Mouse (Mus musculus): ENCODE measurements around the gene D11Wsu47e. TPM values are rescaled to one million over a fixed set of nuclear protein-coding genes. Genes with fewer than 3 reads are reported as not detected.

Gene D11Wsu47e
- total and polyA plus RNA-seq, 2 experiments from 2014 or later: 10.4 to 18.1 TPM

DNA sequence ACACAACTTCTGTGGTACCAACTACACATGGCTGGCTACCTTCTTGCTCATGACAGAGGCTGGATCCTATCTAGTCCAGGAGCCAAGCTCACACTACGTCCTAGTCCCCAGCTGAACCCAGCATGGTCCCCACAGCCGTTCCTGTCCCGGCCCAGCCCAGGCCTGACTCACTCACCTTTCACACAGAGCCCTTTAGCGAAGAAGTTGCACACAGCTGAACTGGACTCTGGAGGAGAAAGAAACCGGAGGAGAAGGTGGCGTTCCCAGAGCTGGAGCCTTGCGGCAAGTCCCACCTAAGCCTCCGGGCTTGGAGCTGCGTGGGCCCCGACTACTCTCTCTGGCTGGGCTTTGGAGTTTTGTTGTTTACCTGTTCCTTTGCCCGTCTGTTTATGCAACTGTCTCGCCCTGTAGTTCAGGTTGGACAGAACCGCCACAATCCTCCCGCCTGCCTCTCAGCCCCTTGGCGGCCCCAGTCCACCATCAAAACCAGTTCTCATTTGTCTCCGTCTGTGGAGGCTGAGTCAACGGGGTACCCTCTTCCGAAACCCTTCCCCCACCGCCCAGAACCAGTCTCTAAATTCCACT lies 24.5 kb downstream of the D11Wsu47e start:
- Histone ChIP-seq H3K4me1 (ENCODE audit: control insufficient read depth, insufficient read depth) (peaks cover 7% of the 10 kb centered on the region; the same call in 1 of the 2 replicates), H3K27me3 (ENCODE audit: control insufficient read depth, insufficient read depth, low read length) (no peaks in the 10 kb centered on the region), H3K4me2 (ENCODE audit: low read depth, low read length) (no peak overlapping the region), H3K9ac (replicated peaks; ENCODE audit: low read depth, low read length) (no peak overlapping the region), H3K27ac (ENCODE audit: low read depth) (no peak overlapping the region), H3K9me3 (replicated peaks; ENCODE audit: control insufficient read depth, low read length) (no peaks in the 10 kb centered on the region), H3K36me3 (replicated peaks; ENCODE audit: control insufficient read depth, insufficient read depth, low read length) (no peaks in the 10 kb centered on the region), H3K4me3 (ENCODE audit: low read depth, low read length) (no peak overlapping the region)
- ATAC-seq (ENCODE audit: insufficient read depth, low read depth) (no peak; the same call in 1 of the 2 replicates), DNase-seq (ENCODE audit: low spot score) (no peak)
- TF ChIP-seq EP300 (IDR thresholded peaks at IDR 0.05; ENCODE audit: low read depth) (no peak), CTCF (IDR thresholded peaks at IDR 0.05; ENCODE audit: low read depth) (no peak)
- 67% methylated on average over 19 of the region's 19 CpGs for WGBS

DNA sequence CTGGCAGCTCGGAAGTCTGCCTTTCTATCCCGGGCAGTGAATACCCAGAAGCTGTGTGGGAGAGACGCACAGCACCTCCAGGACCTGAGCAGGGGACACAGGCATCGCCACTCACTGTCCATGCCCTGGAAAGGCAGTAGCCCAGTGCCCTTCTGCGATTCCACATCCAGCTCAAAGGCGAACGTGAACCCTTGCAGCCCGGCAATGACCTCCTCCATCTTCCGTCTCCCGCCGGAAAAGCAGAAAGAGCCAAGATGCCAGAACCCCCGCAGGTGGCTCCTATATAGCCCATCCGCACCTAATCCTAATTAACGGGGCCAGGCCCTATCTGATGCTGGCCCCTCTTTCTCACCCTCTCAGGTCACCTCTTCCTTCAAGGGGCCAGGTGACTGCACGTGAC lies 25.1 kb downstream of the D11Wsu47e start:
- H3K9me3 ChIP-seq (replicated peaks; ENCODE audit: control insufficient read depth, low read length): no peaks in the 10 kb centered on the region
- no peaks in the 10 kb centered on the region for H3K36me3 ChIP-seq (replicated peaks; ENCODE audit: control insufficient read depth, insufficient read depth, low read length)
- peak overlapping the region; percentile 11; the same call in 1 of the 2 replicates for H3K4me3 ChIP-seq (ENCODE audit: low read depth, low read length)
- WGBS: 30% methylated on average over 15 of the region's 15 CpGs
- no peak for TF ChIP-seq CTCF (IDR thresholded peaks at IDR 0.05; ENCODE audit: low read depth)
- TF ChIP-seq EP300 (IDR thresholded peaks at IDR 0.05; ENCODE audit: low read depth): no peak
- H3K4me2 ChIP-seq (ENCODE audit: low read depth, low read length): peak overlapping the region; percentile 21; the same call in 1 of the 2 replicates
- peaks cover 7% of the 10 kb centered on the region; the same call in 1 of the 2 replicates for H3K4me1 ChIP-seq (ENCODE audit: control insufficient read depth, insufficient read depth)
- H3K27ac ChIP-seq (ENCODE audit: low read depth): no peak overlapping the region
- no peak overlapping the region for H3K9ac ChIP-seq (replicated peaks; ENCODE audit: low read depth, low read length)
- ATAC-seq (ENCODE audit: insufficient read depth, low read depth) (no peak), DNase-seq (ENCODE audit: low spot score) (no peak)
- no peaks in the 10 kb centered on the region for H3K27me3 ChIP-seq (ENCODE audit: control insufficient read depth, insufficient read depth, low read length)

- peak within 1 kb of the TSS; percentile 45 for H3K9ac ChIP-seq (replicated peaks; ENCODE audit: low read depth, low read length)
- ATAC-seq (ENCODE audit: insufficient read depth, low read depth): peak; percentile 65
- H3K4me3 ChIP-seq (ENCODE audit: low read depth, low read length): peak within 1 kb of the TSS; percentile 11; the same call in 1 of the 2 replicates
- no peaks in the 10 kb centered on the region for H3K9me3 ChIP-seq (replicated peaks; ENCODE audit: control insufficient read depth, low read length)
- TF ChIP-seq EP300 (IDR thresholded peaks at IDR 0.05; ENCODE audit: low read depth): no peak
- TF ChIP-seq CTCF (IDR thresholded peaks at IDR 0.05; ENCODE audit: low read depth): no peak
- no peaks in the 10 kb centered on the region for H3K27me3 ChIP-seq (ENCODE audit: control insufficient read depth, insufficient read depth, low read length)
- no peak for DNase-seq (ENCODE audit: low spot score)
- H3K36me3 ChIP-seq (replicated peaks; ENCODE audit: control insufficient read depth, insufficient read depth, low read length): no peaks in the 10 kb centered on the region
- peak within 1 kb of the TSS; percentile 68 for H3K27ac ChIP-seq (ENCODE audit: low read depth)
- H3K4me2 ChIP-seq (ENCODE audit: low read depth, low read length): peak within 1 kb of the TSS; percentile 21; the same call in 1 of the 2 replicates
- WGBS: 20% methylated on average over 11 of the region's 11 CpGs
- H3K4me1 ChIP-seq (ENCODE audit: control insufficient read depth, insufficient read depth): peaks cover 7% of the 10 kb centered on the region; the same call in 1 of the 2 replicates
Observed at GRCm38 (mm10) chr11:113709731-113710256, 25.6 kb downstream of the D11Wsu47e start, which contains the start of gene Cpsf4l. Cpsf4l (minus strand) TSS chr11:113710017.

DNA sequence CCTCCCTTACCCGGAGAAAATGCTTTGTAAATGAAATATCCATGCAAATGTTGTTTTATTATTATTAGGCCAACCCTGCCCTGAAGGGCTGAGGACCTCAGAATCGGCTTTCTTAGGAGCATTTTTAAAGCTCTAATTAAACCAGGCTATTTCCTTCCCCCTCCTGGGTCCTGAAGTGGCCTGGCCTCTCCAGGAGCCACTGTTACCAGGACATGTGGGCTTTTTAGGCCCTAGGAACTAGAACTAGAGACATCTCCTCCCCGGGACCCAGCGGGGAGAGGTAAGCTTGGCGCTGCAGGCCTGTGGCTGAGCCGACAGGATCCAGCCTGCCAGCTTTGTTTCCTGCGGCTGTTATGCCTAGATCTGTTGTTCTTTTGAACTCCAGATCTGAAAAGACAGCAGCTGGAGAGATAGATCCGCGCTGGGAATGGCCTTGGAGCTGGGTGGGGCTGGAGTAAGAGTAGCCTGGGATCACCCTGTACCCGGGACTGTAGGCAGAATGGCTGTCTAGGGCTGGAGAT lies 26.1 kb downstream of the D11Wsu47e start:
- H3K4me2 ChIP-seq (ENCODE audit: low read depth, low read length): peak overlapping the region; percentile 21; the same call in 1 of the 2 replicates
- peak; percentile 48; the same call in 1 of the 2 replicates for ATAC-seq (ENCODE audit: insufficient read depth, low read depth)
- TF ChIP-seq CTCF (IDR thresholded peaks at IDR 0.05; ENCODE audit: low read depth) (no peak), EP300 (IDR thresholded peaks at IDR 0.05; ENCODE audit: low read depth) (no peak)
- WGBS: 21% methylated on average over 10 of the region's 10 CpGs
- no peaks in the 10 kb centered on the region for H3K36me3 ChIP-seq (replicated peaks; ENCODE audit: control insufficient read depth, insufficient read depth, low read length)
- DNase-seq (ENCODE audit: low spot score): no peak
- H3K27ac ChIP-seq (ENCODE audit: low read depth): peak overlapping the region; percentile 68
- H3K4me3 ChIP-seq (ENCODE audit: low read depth, low read length): no peak overlapping the region
- no peaks in the 10 kb centered on the region for H3K27me3 ChIP-seq (ENCODE audit: control insufficient read depth, insufficient read depth, low read length)
- H3K9me3 ChIP-seq (replicated peaks; ENCODE audit: control insufficient read depth, low read length): no peaks in the 10 kb centered on the region
- H3K9ac ChIP-seq (replicated peaks; ENCODE audit: low read depth, low read length): peak overlapping the region; percentile 45
- H3K4me1 ChIP-seq (ENCODE audit: control insufficient read depth, insufficient read depth): peaks cover 7% of the 10 kb centered on the region; the same call in 1 of the 2 replicates

- Histone ChIP-seq H3K9ac (replicated peaks; ENCODE audit: low read depth, low read length) (no peak overlapping the region), H3K27ac (ENCODE audit: low read depth) (no peak overlapping the region; the same call in 1 of the 2 replicates), H3K4me1 (ENCODE audit: control insufficient read depth, insufficient read depth) (peaks cover 7% of the 10 kb centered on the region; the same call in 1 of the 2 replicates), H3K4me2 (ENCODE audit: low read depth, low read length) (no peak overlapping the region), H3K9me3 (replicated peaks; ENCODE audit: control insufficient read depth, low read length) (no peaks in the 10 kb centered on the region), H3K4me3 (ENCODE audit: low read depth, low read length) (no peak overlapping the region), H3K36me3 (replicated peaks; ENCODE audit: control insufficient read depth, insufficient read depth, low read length) (no peaks in the 10 kb centered on the region), H3K27me3 (ENCODE audit: control insufficient read depth, insufficient read depth, low read length) (no peaks in the 10 kb centered on the region)
- ATAC-seq (ENCODE audit: insufficient read depth, low read depth) (no peak), DNase-seq (ENCODE audit: low spot score) (no peak)
- WGBS: 90% methylated on average over 1 of the region's 1 CpGs
- TF ChIP-seq EP300 (IDR thresholded peaks at IDR 0.05; ENCODE audit: low read depth): no peak
Observed at GRCm38 (mm10) chr11:113711061-113711460, 26.8 kb downstream of the D11Wsu47e start.
